Mouse (Mus musculus): Measurements from ENCODE around the gene Msantd2. TPM values are rescaled to one million over a fixed set of nuclear protein-coding genes. Genes with fewer than 3 reads are reported as not detected.

The Msantd2 gene
- polyA plus RNA-seq (2012; rRNA removed): 10.5 and 16.6 TPM in 2 replicates

DNA sequence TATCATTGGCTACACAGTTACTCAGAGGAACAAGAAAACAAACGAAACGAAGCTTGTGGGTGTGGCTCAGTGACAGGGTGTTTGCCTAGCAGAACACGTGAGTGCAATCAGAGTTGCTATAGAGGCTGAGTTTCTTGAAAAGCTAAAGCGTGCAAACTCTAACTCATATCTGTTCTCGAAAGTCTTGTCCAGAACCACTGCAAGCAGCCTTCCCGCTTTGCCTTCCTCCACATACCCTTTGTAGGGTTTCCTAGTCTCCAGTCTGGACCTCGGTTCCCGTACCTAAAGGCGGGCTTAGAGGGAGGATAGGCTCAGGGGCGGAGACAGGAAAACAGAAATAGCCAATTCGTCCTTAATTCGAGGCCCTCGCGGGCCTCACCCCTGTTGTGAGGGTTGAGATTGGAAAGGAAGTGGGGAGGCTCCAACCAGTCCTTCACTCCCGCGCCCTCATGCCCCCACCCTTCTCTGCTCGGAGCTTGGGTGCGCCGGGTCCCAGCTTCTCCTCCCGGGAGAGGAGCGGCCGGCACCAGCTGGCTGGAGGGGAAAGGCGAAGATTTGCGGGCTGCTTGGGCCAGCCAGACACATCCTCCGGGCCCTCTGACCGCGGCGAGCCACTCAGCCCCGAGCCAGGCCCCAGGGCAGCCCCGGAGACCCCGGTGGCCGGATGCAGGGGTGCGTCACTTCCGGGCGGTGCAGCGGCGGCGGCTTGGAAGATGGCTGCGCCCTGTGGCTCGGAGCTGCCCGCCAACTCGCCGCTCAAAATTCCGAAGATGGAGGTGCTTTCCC is at the start of gene Msantd2:
TSS of gene Msantd2 (plus strand) at position 709 of the 786 bp plus-strand sequence.
- no peak for TF ChIP-seq CTCF (IDR thresholded peaks at IDR 0.05; ENCODE audit: control insufficient read depth, insufficient read depth, insufficient replicate concordance, low read depth, low read length)
- TF ChIP-seq POLR2A (IDR thresholded peaks at IDR 0.05; ENCODE audit: control insufficient read depth, low read depth, low read length): peak; percentile 90
- H3K4me3 ChIP-seq (ENCODE audit: control insufficient read depth, low read depth, low read length): peak within 1 kb of the TSS; percentile 96
- no peaks in the 10 kb centered on the region for H3K27me3 ChIP-seq (ENCODE audit: control insufficient read depth, insufficient read depth, low read length)
- peaks cover 7% of the 10 kb centered on the region for H3K4me1 ChIP-seq (ENCODE audit: control insufficient read depth, insufficient read depth, low read length)
- H3K36me3 ChIP-seq (ENCODE audit: control insufficient read depth, insufficient read depth, low read length): no peaks in the 10 kb centered on the region; the same call in 1 of the 2 replicates
- peak within 1 kb of the TSS; percentile 96 for H3K27ac ChIP-seq (ENCODE audit: control insufficient read depth, insufficient read depth, low read depth, low read length)

DNA sequence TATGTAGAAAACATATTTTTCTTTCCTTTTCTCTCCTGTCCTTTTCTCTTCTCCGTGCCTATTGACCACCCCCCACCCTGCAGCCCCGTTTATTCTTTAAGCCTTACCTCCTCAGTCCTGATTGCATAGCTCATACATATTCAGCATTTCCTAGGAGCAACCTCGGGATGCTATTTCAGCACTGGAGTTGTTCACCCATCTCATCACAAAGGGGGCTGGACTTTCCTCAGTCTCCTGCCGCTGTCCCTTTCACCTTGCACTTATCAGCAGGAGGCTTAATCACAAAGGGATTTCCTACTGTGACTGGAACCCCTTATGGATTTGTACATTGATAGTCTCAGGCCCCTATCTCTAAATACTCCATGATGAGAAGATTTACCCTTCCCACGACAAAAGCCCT is 36.7 kb upstream of the Msantd2 start:
- TF ChIP-seq POLR2A (IDR thresholded peaks at IDR 0.05; ENCODE audit: control insufficient read depth, low read depth, low read length) (no peak), CTCF (IDR thresholded peaks at IDR 0.05; ENCODE audit: control insufficient read depth, insufficient read depth, insufficient replicate concordance, low read depth, low read length) (no peak)

DNA sequence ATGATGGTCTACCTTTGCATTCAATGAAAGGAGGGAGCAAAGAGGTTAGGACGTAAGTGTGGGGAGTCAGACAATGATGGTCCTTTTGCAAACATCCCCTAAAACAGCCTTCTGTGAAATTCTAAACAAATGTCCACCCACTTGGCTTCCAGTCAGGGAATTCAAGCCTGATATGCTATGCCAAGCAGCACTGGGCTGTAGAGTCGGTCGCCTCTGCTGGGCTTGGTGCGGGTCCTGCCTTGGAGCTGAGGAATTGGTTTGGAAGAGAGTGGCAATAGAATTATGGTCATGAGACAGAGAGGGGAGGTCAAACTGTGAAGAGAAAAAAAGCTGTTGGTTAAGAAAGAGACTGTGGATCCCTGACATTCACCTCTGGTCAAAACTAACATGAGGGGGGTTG is 35.8 kb upstream of the Msantd2 start:
- no peak overlapping the region for H3K4me3 ChIP-seq (ENCODE audit: control insufficient read depth, low read depth, low read length)
- peaks cover 5% of the 10 kb centered on the region for H3K4me1 ChIP-seq (ENCODE audit: control insufficient read depth, insufficient read depth, low read length)
- TF ChIP-seq CTCF (IDR thresholded peaks at IDR 0.05; ENCODE audit: control insufficient read depth, insufficient read depth, insufficient replicate concordance, low read depth, low read length) (no peak), POLR2A (IDR thresholded peaks at IDR 0.05; ENCODE audit: control insufficient read depth, low read depth, low read length) (no peak)
- no peak overlapping the region for H3K27ac ChIP-seq (ENCODE audit: control insufficient read depth, insufficient read depth, low read depth, low read length)
- no peaks in the 10 kb centered on the region for H3K27me3 ChIP-seq (ENCODE audit: control insufficient read depth, insufficient read depth, low read length)
- no peaks in the 10 kb centered on the region for H3K36me3 ChIP-seq (ENCODE audit: control insufficient read depth, insufficient read depth, low read length)

More for the DNA sequence above, 36.7 kb upstream of the Msantd2 start:
- Histone ChIP-seq H3K36me3 (ENCODE audit: control insufficient read depth, insufficient read depth, low read length) (no peaks in the 10 kb centered on the region), H3K27me3 (ENCODE audit: control insufficient read depth, insufficient read depth, low read length) (no peaks in the 10 kb centered on the region), H3K27ac (ENCODE audit: control insufficient read depth, insufficient read depth, low read depth, low read length) (no peak overlapping the region), H3K4me3 (ENCODE audit: control insufficient read depth, low read depth, low read length) (no peak overlapping the region), H3K4me1 (ENCODE audit: control insufficient read depth, insufficient read depth, low read length) (peaks cover 5% of the 10 kb centered on the region)

DNA sequence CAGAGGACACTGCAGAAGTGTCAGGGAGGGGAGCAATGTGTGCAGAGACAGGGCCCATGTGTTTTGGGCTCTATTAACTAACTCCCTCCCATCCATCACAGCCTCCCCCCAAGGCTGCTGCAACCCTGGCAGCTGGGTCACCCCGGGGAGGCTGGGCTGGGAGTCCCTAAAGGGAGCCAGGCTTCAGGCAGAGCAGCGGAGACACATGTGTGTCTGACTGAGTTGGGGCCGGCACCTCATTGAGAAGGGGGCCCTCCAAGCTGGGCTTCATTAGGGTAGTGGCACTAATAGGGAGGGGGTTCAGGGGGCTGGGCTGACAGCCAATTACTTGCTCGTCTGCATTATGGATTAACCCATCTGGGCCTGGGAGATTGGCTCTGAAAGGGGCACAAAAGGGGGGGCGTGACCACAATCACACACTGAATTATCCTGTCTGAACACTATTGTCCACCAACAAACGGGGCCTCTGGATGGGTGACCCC is 35.1 kb upstream of the Msantd2 start:
- no peaks in the 10 kb centered on the region for H3K36me3 ChIP-seq (ENCODE audit: control insufficient read depth, insufficient read depth, low read length)
- no peaks in the 10 kb centered on the region for H3K27me3 ChIP-seq (ENCODE audit: control insufficient read depth, insufficient read depth, low read length)
- no peak overlapping the region for H3K27ac ChIP-seq (ENCODE audit: control insufficient read depth, insufficient read depth, low read depth, low read length)
- H3K4me3 ChIP-seq (ENCODE audit: control insufficient read depth, low read depth, low read length): no peak overlapping the region
- TF ChIP-seq CTCF (IDR thresholded peaks at IDR 0.05; ENCODE audit: control insufficient read depth, insufficient read depth, insufficient replicate concordance, low read depth, low read length): no peak
- TF ChIP-seq POLR2A (IDR thresholded peaks at IDR 0.05; ENCODE audit: control insufficient read depth, low read depth, low read length): no peak
- H3K4me1 ChIP-seq (ENCODE audit: control insufficient read depth, insufficient read depth, low read length): peaks cover 5% of the 10 kb centered on the region

DNA sequence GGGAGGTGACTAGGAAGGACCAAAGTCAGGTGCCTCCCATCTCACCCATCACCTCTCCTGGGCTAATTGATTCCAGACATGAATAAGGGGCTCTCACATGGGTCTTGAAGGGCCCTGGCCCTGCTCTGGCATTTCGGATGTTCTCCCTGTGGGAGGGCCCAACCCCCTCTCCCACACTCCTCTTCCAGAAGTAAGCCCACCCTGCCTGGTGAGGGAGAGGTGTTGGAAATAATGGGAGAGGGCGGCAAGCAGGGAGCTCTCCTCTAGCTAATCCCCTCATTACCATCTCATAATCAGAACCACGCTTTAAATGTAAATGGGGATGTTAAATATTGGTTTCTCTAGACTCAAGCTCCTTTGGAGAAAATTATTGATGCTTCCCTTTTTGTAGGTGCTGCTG is 34.1 kb upstream of the Msantd2 start:
- no peaks in the 10 kb centered on the region for H3K36me3 ChIP-seq (ENCODE audit: control insufficient read depth, insufficient read depth, low read length)
- peaks cover 7% of the 10 kb centered on the region for H3K4me1 ChIP-seq (ENCODE audit: control insufficient read depth, insufficient read depth, low read length)
- no peak overlapping the region for H3K4me3 ChIP-seq (ENCODE audit: control insufficient read depth, low read depth, low read length)
- H3K27me3 ChIP-seq (ENCODE audit: control insufficient read depth, insufficient read depth, low read length): no peaks in the 10 kb centered on the region
- no peak for TF ChIP-seq CTCF (IDR thresholded peaks at IDR 0.05; ENCODE audit: control insufficient read depth, insufficient read depth, insufficient replicate concordance, low read depth, low read length)
- TF ChIP-seq POLR2A (IDR thresholded peaks at IDR 0.05; ENCODE audit: control insufficient read depth, low read depth, low read length): no peak
- H3K27ac ChIP-seq (ENCODE audit: control insufficient read depth, insufficient read depth, low read depth, low read length): no peak overlapping the region

DNA sequence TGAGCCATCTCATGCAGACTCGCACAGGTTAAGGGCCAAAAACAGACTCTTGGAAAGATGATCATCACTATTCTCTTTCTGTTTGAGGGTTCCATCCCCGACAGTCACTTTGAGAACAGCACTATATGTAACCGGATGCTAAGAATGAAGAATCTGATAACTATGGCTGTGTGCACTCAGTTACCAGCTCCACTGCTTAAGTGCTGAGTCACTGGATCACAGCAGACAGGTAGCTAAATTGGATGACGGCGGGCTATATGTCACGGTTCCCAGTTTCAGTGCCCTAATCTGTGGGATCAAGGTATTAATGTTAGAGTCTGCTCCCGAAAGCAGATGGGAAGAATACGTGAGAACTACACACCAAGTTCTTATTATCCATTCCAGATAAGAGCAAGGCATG is 33.3 kb upstream of the Msantd2 start:
- no peaks in the 10 kb centered on the region for H3K27me3 ChIP-seq (ENCODE audit: control insufficient read depth, insufficient read depth, low read length)
- H3K27ac ChIP-seq (ENCODE audit: control insufficient read depth, insufficient read depth, low read depth, low read length): no peak overlapping the region
- TF ChIP-seq POLR2A (IDR thresholded peaks at IDR 0.05; ENCODE audit: control insufficient read depth, low read depth, low read length) (no peak), CTCF (IDR thresholded peaks at IDR 0.05; ENCODE audit: control insufficient read depth, insufficient read depth, insufficient replicate concordance, low read depth, low read length) (no peak)
- H3K4me1 ChIP-seq (ENCODE audit: control insufficient read depth, insufficient read depth, low read length): peaks cover 14% of the 10 kb centered on the region
- H3K4me3 ChIP-seq (ENCODE audit: control insufficient read depth, low read depth, low read length): no peak overlapping the region
- no peaks in the 10 kb centered on the region for H3K36me3 ChIP-seq (ENCODE audit: control insufficient read depth, insufficient read depth, low read length)

DNA sequence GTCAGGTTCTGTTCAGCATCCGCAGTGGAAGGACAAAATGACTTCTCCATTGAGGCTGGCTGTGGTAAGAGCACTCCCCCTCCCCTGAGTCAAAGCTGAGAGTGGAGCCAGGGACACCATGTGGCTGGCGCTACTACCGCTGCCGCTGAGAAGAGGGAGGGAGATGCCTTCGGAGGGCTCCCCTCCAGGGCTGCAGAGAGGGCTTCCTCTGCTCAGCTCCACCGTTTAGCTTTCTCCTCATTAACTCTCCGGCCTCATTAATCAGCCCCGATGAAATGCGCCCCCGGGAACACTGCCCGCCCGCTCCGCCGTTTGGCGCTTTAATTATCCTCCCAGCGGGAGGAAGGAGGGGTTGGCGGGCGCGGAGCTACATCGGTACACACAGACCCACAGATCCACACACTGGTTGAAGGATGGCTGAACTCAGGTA is 32.6 kb upstream of the Msantd2 start:
- no peak overlapping the region; the same call in 1 of the 2 replicates for H3K4me3 ChIP-seq (ENCODE audit: control insufficient read depth, low read depth, low read length)
- H3K27ac ChIP-seq (ENCODE audit: control insufficient read depth, insufficient read depth, low read depth, low read length): no peak overlapping the region
- TF ChIP-seq POLR2A (IDR thresholded peaks at IDR 0.05; ENCODE audit: control insufficient read depth, low read depth, low read length): no peak
- no peak for TF ChIP-seq CTCF (IDR thresholded peaks at IDR 0.05; ENCODE audit: control insufficient read depth, insufficient read depth, insufficient replicate concordance, low read depth, low read length)
- no peaks in the 10 kb centered on the region for H3K27me3 ChIP-seq (ENCODE audit: control insufficient read depth, insufficient read depth, low read length)
- H3K4me1 ChIP-seq (ENCODE audit: control insufficient read depth, insufficient read depth, low read length): peaks cover 14% of the 10 kb centered on the region
- H3K36me3 ChIP-seq (ENCODE audit: control insufficient read depth, insufficient read depth, low read length): no peaks in the 10 kb centered on the region

All from testis, adult 2 months (tissue).